Mouse (Mus musculus): ENCODE results near the gene Rpl14.

GRCm38 (mm10) chr9:120532062-120532461, 39.2 kb upstream of the Rpl14 start:
- TF ChIP-seq CTCF (IDR thresholded peaks at IDR 0.05; ENCODE audit: borderline replicate concordance, extremely low read depth, insufficient read depth, insufficient read length) (no peak), POLR2A (IDR thresholded peaks at IDR 0.05; ENCODE audit: borderline replicate concordance, extremely low read depth, insufficient read depth, insufficient read length, poor library complexity, severe bottlenecking) (no peak)
